Mouse (Mus musculus): Measurements from ENCODE around the gene Ccdc7a.

DNA sequence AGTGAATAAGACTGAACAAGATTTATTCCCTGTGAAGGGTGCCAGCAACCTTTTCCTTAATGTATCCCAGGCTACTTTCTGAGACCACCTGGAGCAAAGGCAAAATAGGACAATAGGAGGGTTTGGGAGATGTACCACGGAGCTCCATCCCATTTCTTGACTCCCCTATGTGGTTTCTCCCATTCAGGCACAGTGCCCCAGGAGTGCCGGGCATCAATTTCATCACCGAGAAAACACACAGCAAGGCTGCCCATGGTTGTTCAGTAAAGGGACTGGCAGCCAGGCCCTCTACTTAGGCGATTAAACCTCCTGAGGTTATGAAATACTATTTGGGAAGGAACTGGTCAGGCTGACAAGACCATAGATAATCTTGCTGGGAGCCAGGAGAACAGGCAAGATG is 131.9 kb downstream of the Ccdc7a start:
- TF ChIP-seq CTCF (IDR thresholded peaks at IDR 0.05) (no peak), POLR2A (IDR thresholded peaks at IDR 0.05; ENCODE audit: insufficient read depth, low read depth, low read length) (no peak), EP300 (IDR thresholded peaks at IDR 0.05; ENCODE audit: insufficient read depth, low read depth, low read length) (no peak)

Measured in heart, adult 2 months (tissue).